Mouse (Mus musculus): ENCODE measurements around the gene Timeless. TPM values are rescaled to one million over a fixed set of nuclear protein-coding genes. Genes with fewer than 3 reads are reported as not detected.
"Not testable (repeated sequence)": the region's sequence is repeated elsewhere in the genome, so short reads cannot be mapped to it uniquely, and the experiment has no call there.

Timeless gene
- total and polyA plus RNA-seq, 3 experiments: 28.1 to 61.4 (median 46.7) TPM

DNA sequence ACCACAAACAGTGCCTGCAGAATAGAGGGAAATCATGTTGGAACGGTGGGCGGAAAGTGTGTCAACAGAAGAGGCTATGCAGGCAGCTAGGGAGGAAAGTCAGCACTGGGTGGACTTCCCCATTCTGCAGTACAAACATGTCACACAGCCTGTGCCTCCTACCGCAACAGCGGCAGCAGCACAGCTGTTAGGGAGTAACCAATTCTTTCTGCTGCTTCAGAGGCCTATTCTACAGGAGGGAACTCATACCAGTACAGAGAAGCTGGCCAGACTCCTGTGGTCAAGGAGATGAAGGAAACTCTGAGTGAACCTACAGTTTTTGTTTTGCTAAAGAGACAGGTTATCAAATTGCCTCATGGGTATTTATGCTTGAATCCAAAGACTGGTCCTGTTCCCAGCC is 27.1 kb downstream of the Timeless start:
- DNase-seq (ENCODE audit: low spot score) (no peak), ATAC-seq (ENCODE audit: extremely low read depth, insufficient number of reproducible peaks, low FRiP score, poor library complexity, severe bottlenecking) (no peak)
- Histone ChIP-seq H3K27me3 (ENCODE audit: insufficient read depth, low read length) (peaks cover 14% of the 10 kb centered on the region), H3K4me1 (ENCODE audit: insufficient read depth, low read depth, low read length) (peaks cover 11% of the 10 kb centered on the region), H3K9me3 (replicated peaks) (no peaks in the 10 kb centered on the region), H3K36me3 (replicated peaks) (peaks cover 6% of the 10 kb centered on the region), H3K4me3 (ENCODE audit: low read depth, low read length) (no peak overlapping the region)
- TF ChIP-seq CTCF (IDR thresholded peaks at IDR 0.05; ENCODE audit: low read depth, low read length): no peak
- TF ChIP-seq TAL1 (conservative IDR thresholded peaks at IDR 0.05; ENCODE audit: low read depth, low read length): no peak
- TF ChIP-seq GATA2 (IDR thresholded peaks at IDR 0.05; ENCODE audit: borderline replicate concordance, low read depth, low read length): no peak
- no peak for TF ChIP-seq GATA1 (IDR thresholded peaks at IDR 0.05; ENCODE audit: borderline replicate concordance, low read length)
- TF ChIP-seq POLR2AphosphoS5 (IDR thresholded peaks at IDR 0.05; ENCODE audit: insufficient replicate concordance, low read depth, low read length): no peak

GRCm38 (mm10) chr10:128259946-128260345 is 28.1 kb downstream of the Timeless start:
- no peaks in the 10 kb centered on the region for H3K9me3 ChIP-seq (replicated peaks)
- peaks cover 11% of the 10 kb centered on the region for H3K4me1 ChIP-seq (ENCODE audit: insufficient read depth, low read depth, low read length)
- no peak overlapping the region for H3K4me3 ChIP-seq (ENCODE audit: low read depth, low read length)
- no peaks in the 10 kb centered on the region for H3K36me3 ChIP-seq (replicated peaks)
- ATAC-seq (ENCODE audit: extremely low read depth, insufficient number of reproducible peaks, low FRiP score, poor library complexity, severe bottlenecking) (no peak), DNase-seq (ENCODE audit: low spot score) (no peak)
- TF ChIP-seq CTCF (IDR thresholded peaks at IDR 0.05; ENCODE audit: low read depth, low read length) (no peak), POLR2AphosphoS5 (IDR thresholded peaks at IDR 0.05; ENCODE audit: insufficient replicate concordance, low read depth, low read length) (no peak)
- peaks cover 14% of the 10 kb centered on the region for H3K27me3 ChIP-seq (ENCODE audit: insufficient read depth, low read length)

GRCm38 (mm10) chr10:128260376-128260775 is 28.5 kb downstream of the Timeless start:
- not testable (repeated sequence) for H3K36me3 ChIP-seq (replicated peaks); ATAC-seq (ENCODE audit: extremely low read depth, insufficient number of reproducible peaks, low FRiP score, poor library complexity, severe bottlenecking); DNase-seq (ENCODE audit: low spot score); H3K4me3 ChIP-seq (ENCODE audit: low read depth, low read length); H3K9me3 ChIP-seq (replicated peaks)
- Histone ChIP-seq H3K27me3 (ENCODE audit: insufficient read depth, low read length) (peaks cover 14% of the 10 kb centered on the region), H3K4me1 (ENCODE audit: insufficient read depth, low read depth, low read length) (peaks cover 11% of the 10 kb centered on the region)

DNA sequence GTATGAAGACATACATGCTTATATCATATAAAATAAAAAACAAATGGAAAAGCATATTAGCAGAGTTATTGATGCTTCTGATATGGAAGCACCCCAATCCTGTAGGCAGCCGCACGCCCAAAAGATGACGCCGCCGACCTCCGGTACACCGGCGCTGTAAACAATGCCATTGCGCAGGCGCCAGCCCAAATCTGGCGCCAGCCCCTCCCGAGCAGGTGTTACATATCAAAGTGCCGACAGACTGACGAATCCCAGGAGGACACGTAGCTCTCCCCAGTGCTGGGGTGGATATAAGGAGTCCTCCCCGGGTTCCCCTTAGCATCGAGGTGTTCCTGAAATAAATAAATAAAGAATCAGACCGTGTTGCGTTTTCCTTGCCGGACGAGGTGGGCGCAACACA is 30.4 kb downstream of the Timeless start:
- Histone ChIP-seq H3K36me3 (replicated peaks) (no peaks in the 10 kb centered on the region), H3K27me3 (ENCODE audit: insufficient read depth, low read length) (peaks cover 14% of the 10 kb centered on the region), H3K4me3 (ENCODE audit: low read depth, low read length) (no peak overlapping the region), H3K9me3 (replicated peaks) (no peaks in the 10 kb centered on the region), H3K4me1 (ENCODE audit: insufficient read depth, low read depth, low read length) (peaks cover 11% of the 10 kb centered on the region)
- DNase-seq (ENCODE audit: low spot score): no peak
- no peak for ATAC-seq (ENCODE audit: extremely low read depth, insufficient number of reproducible peaks, low FRiP score, poor library complexity, severe bottlenecking)
- TF ChIP-seq CTCF (IDR thresholded peaks at IDR 0.05; ENCODE audit: low read depth, low read length) (no peak), GATA2 (IDR thresholded peaks at IDR 0.05; ENCODE audit: borderline replicate concordance, low read depth, low read length) (no peak), TAL1 (conservative IDR thresholded peaks at IDR 0.05; ENCODE audit: low read depth, low read length) (no peak), POLR2AphosphoS5 (IDR thresholded peaks at IDR 0.05; ENCODE audit: insufficient replicate concordance, low read depth, low read length) (no peak), GATA1 (IDR thresholded peaks at IDR 0.05; ENCODE audit: borderline replicate concordance, low read length) (no peak)

- no peaks in the 10 kb centered on the region for H3K36me3 ChIP-seq (replicated peaks)
- H3K9me3 ChIP-seq (replicated peaks): no peaks in the 10 kb centered on the region
- H3K4me3 ChIP-seq (ENCODE audit: low read depth, low read length): no peak overlapping the region
- H3K27me3 ChIP-seq (ENCODE audit: insufficient read depth, low read length): peaks cover 14% of the 10 kb centered on the region
- no peak for TF ChIP-seq GATA2 (IDR thresholded peaks at IDR 0.05; ENCODE audit: borderline replicate concordance, low read depth, low read length)
- TF ChIP-seq CTCF (IDR thresholded peaks at IDR 0.05; ENCODE audit: low read depth, low read length): no peak
- no peak for TF ChIP-seq TAL1 (conservative IDR thresholded peaks at IDR 0.05; ENCODE audit: low read depth, low read length)
- no peak for TF ChIP-seq POLR2AphosphoS5 (IDR thresholded peaks at IDR 0.05; ENCODE audit: insufficient replicate concordance, low read depth, low read length)
- H3K4me1 ChIP-seq (ENCODE audit: insufficient read depth, low read depth, low read length): peaks cover 9% of the 10 kb centered on the region
- DNase-seq (ENCODE audit: low spot score) (no peak), ATAC-seq (ENCODE audit: extremely low read depth, insufficient number of reproducible peaks, low FRiP score, poor library complexity, severe bottlenecking) (no peak)
These were observed 31.8 kb downstream of the Timeless start for GRCm38 (mm10) chr10:128263393-128264310.

- Histone ChIP-seq H3K9me3 (replicated peaks) (no peaks in the 10 kb centered on the region), H3K27me3 (ENCODE audit: insufficient read depth, low read length) (peaks cover 3% of the 10 kb centered on the region), H3K4me3 (ENCODE audit: low read depth, low read length) (peak within 1 kb of the TSS; percentile 11; the same call in 1 of the 2 replicates), H3K36me3 (replicated peaks) (peaks cover 4% of the 10 kb centered on the region), H3K4me1 (ENCODE audit: insufficient read depth, low read depth, low read length) (peaks cover 25% of the 10 kb centered on the region)
- DNase-seq (ENCODE audit: low spot score): no peak
- no peak for ATAC-seq (ENCODE audit: extremely low read depth, insufficient number of reproducible peaks, low FRiP score, poor library complexity, severe bottlenecking)
- TF ChIP-seq GATA2 (IDR thresholded peaks at IDR 0.05; ENCODE audit: borderline replicate concordance, low read depth, low read length) (no peak), POLR2AphosphoS5 (IDR thresholded peaks at IDR 0.05; ENCODE audit: insufficient replicate concordance, low read depth, low read length) (no peak), GATA1 (IDR thresholded peaks at IDR 0.05; ENCODE audit: borderline replicate concordance, low read length) (no peak), TAL1 (conservative IDR thresholded peaks at IDR 0.05; ENCODE audit: low read depth, low read length) (no peak), CTCF (IDR thresholded peaks at IDR 0.05; ENCODE audit: low read depth, low read length) (no peak)
These were observed 36.5 kb downstream of the Timeless start, which contains the start of gene Apof for GRCm38 (mm10) chr10:128268371-128268770. Gene Apof, plus strand, starts transcription at chr10:128268671.
